Comparison of ENCODE assay signal across 28 mouse cellular contexts in the genomic region with DNA sequence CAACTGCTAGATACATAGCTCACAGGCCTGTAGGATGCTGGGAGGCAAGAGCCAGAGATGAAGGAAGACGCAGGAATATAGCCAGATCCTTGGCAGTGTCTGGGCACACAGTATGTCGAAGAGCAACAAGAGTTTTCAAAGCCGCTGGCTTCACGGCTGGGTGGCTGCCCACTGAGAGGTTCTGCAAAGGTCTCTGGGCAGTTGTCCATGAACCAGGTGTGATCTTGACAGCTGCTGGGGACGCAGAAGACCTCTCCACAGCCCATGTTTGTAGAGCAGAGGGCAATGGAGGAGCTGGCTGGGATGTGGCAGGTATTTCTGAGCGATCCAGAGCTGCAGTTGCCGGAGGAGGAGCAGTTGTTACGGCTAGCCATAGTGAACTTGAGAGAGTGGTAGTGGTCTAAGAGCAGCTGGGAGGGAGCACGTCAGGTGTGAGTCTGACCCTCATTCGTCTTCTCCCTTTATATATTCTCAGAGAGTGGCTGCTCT. TPM values are rescaled to one million over a fixed set of nuclear protein-coding genes. Genes with fewer than 3 reads are reported as not detected.
"Had no signal": no experiment of that assay in that cellular context is flagged by ENCODE, and none has a peak within 500 bp of the region (broad histone marks: within the 10 kb centered on the region; RNA-seq: fewer than 3 reads in every experiment).

Gene Krtap26-1, minus strand, starts transcription at position 439 of the 489 bp plus-strand sequence.

- H3K27me3 ChIP-seq: limb, embryonic 12.5 days; limb, embryonic 15.5 days; midbrain, embryonic 13.5 days; neural tube, embryonic 12.5 days; neural tube, embryonic 15.5 days had no signal

- H3K4me2 ChIP-seq: limb, embryonic 12.5 days; limb, embryonic 15.5 days; liver, embryonic 11.5 days; lung, embryonic 14.5 days; midbrain, embryonic 13.5 days; neural tube, embryonic 12.5 days; neural tube, embryonic 15.5 days had no signal

- H3K9ac ChIP-seq: limb, embryonic 12.5 days; limb, embryonic 15.5 days; liver, embryonic 14.5 days; liver, postnatal 0 days; lung, embryonic 14.5 days; midbrain, embryonic 13.5 days; neural tube, embryonic 12.5 days; neural tube, embryonic 15.5 days had no signal

- DNase-seq: kidney, adult 18-20 months; left cerebral cortex, postnatal 4 days; liver, postnatal 0 days; lung, embryonic 14.5 days; right cerebral cortex, adult 18-20 months; right cerebral cortex, postnatal 14 days; right cerebral cortex, postnatal 4 days; thymus, adult 2 months; thymus, postnatal 14 days; thymus, postnatal 4 days had no signal

- ATAC-seq: inflammation-experienced regulatory T-cells, adult 6 months; liver, postnatal 0 days; lung, postnatal 0 days had no signal

- H3K4me3 ChIP-seq: limb, embryonic 12.5 days; limb, embryonic 15.5 days; midbrain, embryonic 13.5 days; neural tube, embryonic 12.5 days; neural tube, embryonic 15.5 days had no signal

- H3K9me3 ChIP-seq: limb, embryonic 12.5 days; limb, embryonic 15.5 days; midbrain, embryonic 13.5 days; neural tube, embryonic 12.5 days; neural tube, embryonic 15.5 days had no signal

- H3K36me3 ChIP-seq: limb, embryonic 12.5 days; limb, embryonic 15.5 days; midbrain, embryonic 13.5 days; neural tube, embryonic 12.5 days; neural tube, embryonic 15.5 days had no signal

- H3K27ac ChIP-seq: kidney, postnatal 0 days; limb, embryonic 12.5 days; limb, embryonic 15.5 days; liver, embryonic 14.5 days; macrophage; midbrain, embryonic 13.5 days; neural tube, embryonic 12.5 days; neural tube, embryonic 15.5 days; stomach, postnatal 0 days had no signal

- H3K4me1 ChIP-seq: limb, embryonic 12.5 days; limb, embryonic 15.5 days; midbrain, embryonic 13.5 days; neural tube, embryonic 12.5 days; neural tube, embryonic 15.5 days had no signal

RNA-seq across cellular contexts. Expression of gene Krtap26-1, which starts in this region (rescaled TPM):
- total RNA-seq: layer of hippocampus, adult 18-20 months; layer of hippocampus, postnatal 14 days; left cerebral cortex, adult 8-10 months; left cerebral cortex, postnatal 14 days; left cerebral cortex, postnatal 4 days; midbrain, postnatal 0 days had no signal
- polyA plus RNA-seq: inflammation-experienced regulatory T-cells, adult 6 months; kidney, postnatal 0 days; limb, embryonic 12.5 days; limb, embryonic 15.5 days; liver, embryonic 11.5 days; liver, embryonic 14.5 days; liver, postnatal 0 days; lung, embryonic 14.5 days; lung, postnatal 0 days; macrophage; midbrain, embryonic 13.5 days; midbrain, postnatal 0 days; neural tube, embryonic 12.5 days; stomach, embryonic 14.5 days; stomach, postnatal 0 days; thymus, adult 2 months had no signal
